Mouse (Mus musculus) kidney, adult 2 months (tissue): ENCODE data around the gene Abca12.

Source experiments
- CTCF ChIP-seq: fragments of 200-500 bp; conservative IDR thresholded peaks from 2 replicates; pipeline ENCODE4 v1.5.1; 2011; ENCODE audit warnings: low read depth, mild to moderate bottlenecking, control low read depth, low read length, moderate library complexity, mixed read lengths; ENCODE audit not compliant: insufficient read depth, insufficient read length
- POLR2A ChIP-seq: fragments of 200-500 bp; IDR thresholded peaks from one replicate; pipeline ENCODE4 v1.6.1; 2011; ENCODE audit warnings: low read depth, low read length, control low read depth

DNA sequence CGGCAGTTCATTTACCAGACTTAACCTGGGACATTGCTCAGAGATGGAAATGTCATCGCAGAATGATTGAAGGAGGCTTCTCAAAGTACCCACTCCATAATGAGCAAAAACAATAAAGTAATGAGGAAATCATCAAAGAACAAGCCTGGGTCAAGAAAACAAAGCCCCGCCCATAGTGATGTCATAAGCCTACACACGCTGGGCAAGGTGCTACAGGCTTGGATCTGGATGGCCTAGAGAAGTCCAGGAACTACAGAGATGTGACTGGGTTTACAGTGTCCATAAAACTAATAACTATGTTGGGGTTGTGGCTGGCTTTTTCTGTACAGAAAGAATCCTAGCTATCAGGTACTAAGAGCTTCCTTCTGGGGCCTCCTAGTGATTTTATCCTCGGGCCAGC, 41.6 kb downstream of the Abca12 start:
- TF ChIP-seq POLR2A (no peak), CTCF (no peak)
